Mouse (Mus musculus) heart, embryonic 14.5 days (tissue): ENCODE measurements around the gene Pdcd1lg2. TPM values are rescaled to one million over a fixed set of nuclear protein-coding genes. Genes with fewer than 3 reads are reported as not detected.

ENCODE experiments used
- ATAC-seq: fragments of 200-750 bp; cut with Nextera tagmentation; 2 replicates; pipeline ENCODE4 v1.8.0; 2017; ENCODE audit warnings: low read depth, moderate TSS enrichment; ENCODE audit not compliant: insufficient number of reproducible peaks, insufficient read depth, low FRiP score
- H3K27ac ChIP-seq, 2 experiments: fragments of 200-500 bp in 1 of 2; fragments of 300-500 bp in 1 of 2; sonication (generic) in 1 of 2; replicated peaks in 1 of 2; 2 replicates each; pipeline ENCODE4 v1.5.1; 2012 to 2014; ENCODE audit warnings: low read depth in 2 of 2, low read length in 2 of 2, control low read depth in 1 of 2, mild to moderate bottlenecking in 1 of 2, mixed read lengths in 1 of 2; ENCODE audit not compliant: control insufficient read depth in 1 of 2, insufficient read depth in 1 of 2
- H3K27me3 ChIP-seq: fragments of 300-500 bp; sonication (generic); 2 replicates; pipeline ENCODE4 v1.6.1; 2014; ENCODE audit warnings: mild to moderate bottlenecking, low read length, control low read depth; ENCODE audit not compliant: control insufficient read depth, insufficient read depth
- H3K36me3 ChIP-seq: fragments of 300-500 bp; sonication (generic); 2 replicates; pipeline ENCODE4 v1.6.1; 2014; ENCODE audit warnings: mild to moderate bottlenecking, control low read depth, low read length, mixed read lengths; ENCODE audit not compliant: control insufficient read depth, insufficient read depth
- H3K4me1 ChIP-seq, 2 experiments: fragments of 200-500 bp in 1 of 2; fragments of 300-500 bp in 1 of 2; sonication (generic) in 1 of 2; 2 replicates each; pipeline ENCODE4 v1.6.1; 2012 to 2014; ENCODE audit warnings: low read length in 2 of 2, control low read depth in 1 of 2, mixed read lengths in 1 of 2; ENCODE audit not compliant: control insufficient read depth in 2 of 2, insufficient read depth in 2 of 2
- H3K4me2 ChIP-seq: fragments of 300-500 bp; sonication (generic); 2 replicates; pipeline ENCODE4 v1.6.1; 2014; ENCODE audit warnings: mild to moderate bottlenecking, low read length
- H3K4me3 ChIP-seq, 2 experiments: fragments of 200-500 bp in 1 of 2; fragments of 300-500 bp in 1 of 2; sonication (generic) in 1 of 2; 2 replicates each; pipeline ENCODE4 v1.5.1; 2012 to 2014; ENCODE audit warnings: low read length in 2 of 2, mild to moderate bottlenecking in 2 of 2, control low read depth in 1 of 2, low read depth in 1 of 2, moderate library complexity in 1 of 2; ENCODE audit not compliant: control insufficient read depth in 1 of 2, insufficient read depth in 1 of 2
- H3K9ac ChIP-seq: fragments of 300-500 bp; sonication (generic); 2 replicates; pipeline ENCODE4 v1.6.1; 2014; ENCODE audit warnings: mild to moderate bottlenecking, low read length
- H3K9me3 ChIP-seq: fragments of 300-500 bp; sonication (generic); 2 replicates; pipeline ENCODE4 v1.6.1; 2016; ENCODE audit warnings: low read length, control low read depth; ENCODE audit not compliant: control insufficient read depth
- WGBS: fragments of 180-500 bp; shearing (Covaris S2); extraction: QIAGEN DNeasy Blood & Tissue Kit; methylation state at CpG from one replicate; pipeline ENCODE4 v1.1.7; 2014; 5-methylcytosine and 5-hydroxymethylcytosine counted together
- polyA plus RNA-seq: library from polyadenylated mRNA; unstranded; fragments of >200 nt; fragmentation: Nextera tagmentation; extraction: Ambion mirVana; gene quantifications from 2 replicates; pipeline ENCODE4 v1.2.1, GENCODE M21; 2014

The Pdcd1lg2 gene
- polyA plus RNA-seq, 1 experiment from 2014 or later, result not detected

- no peak for ATAC-seq
- Histone ChIP-seq H3K4me2 (no peak overlapping the region), H3K27ac (no peak overlapping the region), H3K36me3 (no peaks in the 10 kb centered on the region), H3K4me3 (no peak overlapping the region), H3K9me3 (0 out of 2 replicates have a peak, but pooled peaks cover 5% of the 10 kb centered on the region), H3K27me3 (no peaks in the 10 kb centered on the region), H3K4me1 (peaks cover 0 to 3% of the 10 kb centered on the region in 2 experiments; a peak in 1 of 4 replicates), H3K9ac (no peak overlapping the region)
- WGBS, result 58% methylated on average over 3 of the region's 3 CpGs
These were observed 10.3 kb upstream of the Pdcd1lg2 start for GRCm38 (mm10) chr19:29400466-29400865.

GRCm38 (mm10) chr19:29402621-29403020, 8.1 kb upstream of the Pdcd1lg2 start:
- Histone ChIP-seq H3K4me3 (no peak overlapping the region), H3K9me3 (0 out of 2 replicates have a peak, but pooled peaks cover 5% of the 10 kb centered on the region), H3K9ac (no peak overlapping the region), H3K27me3 (no peaks in the 10 kb centered on the region), H3K36me3 (no peaks in the 10 kb centered on the region), H3K4me1 (peaks cover 0 to 3% of the 10 kb centered on the region in 2 experiments; a peak in 1 of 4 replicates), H3K27ac (no peak overlapping the region), H3K4me2 (no peak overlapping the region)
- WGBS, result 90% methylated on average over 4 of the region's 4 CpGs
- ATAC-seq, result no peak

- Histone ChIP-seq H3K27me3 (no peaks in the 10 kb centered on the region), H3K27ac (no peak overlapping the region), H3K4me3 (no peak overlapping the region), H3K4me1 (peaks cover 0 to 3% of the 10 kb centered on the region in 2 experiments; a peak in 1 of 4 replicates), H3K36me3 (no peaks in the 10 kb centered on the region), H3K4me2 (no peak overlapping the region), H3K9ac (no peak overlapping the region), H3K9me3 (0 out of 2 replicates have a peak, but pooled peaks cover under 1% of the 10 kb centered on the region)
- WGBS, result 88% methylated on average over 4 of the region's 4 CpGs
- ATAC-seq, result no peak
These were observed 7.5 kb upstream of the Pdcd1lg2 start for GRCm38 (mm10) chr19:29403251-29403650.

- WGBS, result 41% methylated on average over 2 of the region's 2 CpGs
These were observed 5.3 kb upstream of the Pdcd1lg2 start for GRCm38 (mm10) chr19:29405388-29405787.

GRCm38 (mm10) chr19:29406042-29407017, 4.4 kb upstream of the Pdcd1lg2 start:
- no peaks in the 10 kb centered on the region for H3K27me3 ChIP-seq
- peaks cover 0 to 3% of the 10 kb centered on the region in 2 experiments; a peak in 1 of 4 replicates for H3K4me1 ChIP-seq
- no peak overlapping the region for H3K4me2 ChIP-seq
- WGBS, result 84% methylated on average over 18 of the region's 18 CpGs
- H3K27ac ChIP-seq, result no peak overlapping the region
- H3K9ac ChIP-seq, result no peak overlapping the region
- H3K4me3 ChIP-seq, result no peak overlapping the region
- no peaks in the 10 kb centered on the region for H3K36me3 ChIP-seq
- no peak for ATAC-seq
- no peaks in the 10 kb centered on the region for H3K9me3 ChIP-seq

More at GRCm38 (mm10) chr19:29405388-29405787, 5.3 kb upstream of the Pdcd1lg2 start:
- no peak overlapping the region for H3K4me3 ChIP-seq
- H3K4me2 ChIP-seq, result no peak overlapping the region
- peaks cover 0 to 3% of the 10 kb centered on the region in 2 experiments; a peak in 1 of 4 replicates for H3K4me1 ChIP-seq
- no peak overlapping the region for H3K9ac ChIP-seq
- no peaks in the 10 kb centered on the region for H3K9me3 ChIP-seq
- H3K36me3 ChIP-seq, result no peaks in the 10 kb centered on the region
- H3K27ac ChIP-seq, result no peak overlapping the region
- ATAC-seq, result no peak
- no peaks in the 10 kb centered on the region for H3K27me3 ChIP-seq

GRCm38 (mm10) chr19:29412476-29413420, 2.0 kb downstream of the Pdcd1lg2 start:
- Histone ChIP-seq H3K4me2 (no peak overlapping the region), H3K9ac (no peak overlapping the region), H3K9me3 (no peaks in the 10 kb centered on the region), H3K4me3 (no peak overlapping the region), H3K36me3 (no peaks in the 10 kb centered on the region), H3K27ac (no peak overlapping the region), H3K27me3 (no peaks in the 10 kb centered on the region), H3K4me1 (no peaks in the 10 kb centered on the region; a peak in 1 of 4 replicates)
- 79% methylated on average over 6 of the region's 6 CpGs for whole genome bisulfite sequencing
- no peak for ATAC-seq

GRCm38 (mm10) chr19:29414513-29414912, 3.8 kb downstream of the Pdcd1lg2 start:
- Histone ChIP-seq H3K27ac (no peak overlapping the region), H3K9ac (no peak overlapping the region), H3K27me3 (no peaks in the 10 kb centered on the region), H3K36me3 (no peaks in the 10 kb centered on the region), H3K4me3 (no peak overlapping the region), H3K9me3 (no peaks in the 10 kb centered on the region), H3K4me1 (peaks cover 6 to 9% of the 10 kb centered on the region in 2 experiments; a peak in 3 of 4 replicates), H3K4me2 (no peak overlapping the region)
- WGBS, result 83% methylated on average over 3 of the region's 3 CpGs
- ATAC-seq, result no peak
